Mouse (Mus musculus) lung, embryonic 15.5 days (tissue): ENCODE results near the gene Gm5447. TPM values are rescaled to one million over a fixed set of nuclear protein-coding genes. Genes with fewer than 3 reads are reported as not detected.

ENCODE experiments used
- ATAC-seq: fragments of 200-750 bp; cut with Nextera tagmentation; 2 replicates; pipeline ENCODE4 v1.8.0; 2017; ENCODE audit warnings: moderate number of reproducible peaks, borderline replicate concordance; ENCODE audit not compliant: low FRiP score, low TSS enrichment; ENCODE audit errors: extremely low read depth
- H3K27ac ChIP-seq: fragments of 300-500 bp; sonication (generic); 2 replicates; pipeline ENCODE4 v1.5.1; 2015; ENCODE audit warnings: moderate library complexity, mild to moderate bottlenecking, inconsistent platforms
- H3K27me3 ChIP-seq: fragments of 300-500 bp; sonication (generic); 2 replicates; pipeline ENCODE4 v1.6.1; 2015; ENCODE audit warnings: inconsistent platforms
- H3K36me3 ChIP-seq: fragments of 300-500 bp; sonication (generic); 2 replicates; pipeline ENCODE4 v1.6.1; 2015; ENCODE audit warnings: inconsistent platforms
- H3K4me1 ChIP-seq: fragments of 300-500 bp; sonication (generic); 2 replicates; pipeline ENCODE4 v1.6.1; 2015; ENCODE audit warnings: inconsistent platforms
- H3K4me2 ChIP-seq: fragments of 300-500 bp; sonication (generic); 2 replicates; pipeline ENCODE4 v1.6.1; 2015; ENCODE audit warnings: inconsistent platforms, mild to moderate bottlenecking, moderate library complexity
- H3K4me3 ChIP-seq: fragments of 300-500 bp; sonication (generic); 2 replicates; pipeline ENCODE4 v1.5.1; 2015; ENCODE audit warnings: mild to moderate bottlenecking, inconsistent platforms
- H3K9ac ChIP-seq: fragments of 300-500 bp; sonication (generic); 2 replicates; pipeline ENCODE4 v1.6.1; 2015; ENCODE audit warnings: inconsistent platforms
- H3K9me3 ChIP-seq: fragments of 300-500 bp; sonication (generic); 2 replicates; pipeline ENCODE4 v1.6.1; 2016; ENCODE audit warnings: inconsistent platforms
- WGBS: fragments of 180-500 bp; shearing (Covaris S2); methylation state at CpG from one replicate; pipeline ENCODE4 v1.1.7; 2015; 5-methylcytosine and 5-hydroxymethylcytosine counted together
- polyA plus RNA-seq: library from polyadenylated mRNA; unstranded; fragments of >200 nt; fragmentation: Nextera tagmentation; extraction: Ambion mirVana; gene quantifications from 2 replicates; pipeline ENCODE4 v1.2.1, GENCODE M21; 2015

Gm5447 gene
- polyA plus RNA-seq, 1 experiment from 2014 or later = 0.26 TPM

DNA sequence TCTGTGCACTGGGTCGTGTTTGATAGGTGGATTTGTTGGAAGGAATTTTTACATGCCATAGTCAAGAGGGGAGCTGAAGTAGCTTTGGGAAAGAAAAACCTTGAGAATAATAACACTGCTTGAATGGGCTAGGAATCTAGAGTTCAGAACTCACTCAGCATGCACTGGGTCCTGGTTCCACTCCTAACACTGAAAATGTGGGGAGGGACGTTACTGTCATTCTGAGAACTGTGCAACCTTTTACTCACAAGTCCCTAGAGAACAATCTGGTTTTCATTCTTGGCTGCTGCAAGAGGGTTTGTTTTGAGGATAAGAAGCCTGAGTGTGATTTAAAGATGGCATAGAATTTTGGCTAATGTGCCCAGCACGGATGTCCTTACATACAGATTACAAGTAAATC, 49.7 kb downstream of the Gm5447 start:
- Histone ChIP-seq H3K9me3 (no peaks in the 10 kb centered on the region), H3K4me3 (no peak overlapping the region), H3K27me3 (no peaks in the 10 kb centered on the region), H3K27ac (no peak overlapping the region), H3K4me1 (peaks cover 3% of the 10 kb centered on the region; the same call in 1 of the 2 replicates), H3K4me2 (no peak overlapping the region), H3K36me3 (no peaks in the 10 kb centered on the region), H3K9ac (no peak overlapping the region)
- ATAC-seq = no peak
- 66% methylated on average over 3 of the region's 3 CpGs for WGBS

Other genes with a start within 250 kb of the Gm5447 start
- gene Irf4, start 225.0 kb upstream of the Gm5447 start, polyA plus RNA-seq = 0.15 and 0.17 TPM in 2 replicates
- not detected in 2 replicates for gene Hus1b, start 26.4 kb upstream of the Gm5447 start, polyA plus RNA-seq
- 36.8 and 39.3 TPM in 2 replicates for gene Exoc2, start 111 bp upstream of the Gm5447 start, polyA plus RNA-seq